Mouse (Mus musculus) embryonic facial prominence, embryonic 12.5 days (tissue): ENCODE data around the gene Cpox. TPM values are rescaled to one million over a fixed set of nuclear protein-coding genes. Genes with fewer than 3 reads are reported as not detected.

Experiments
- ATAC-seq: fragments of 200-750 bp; cut with Nextera tagmentation; 2 replicates; pipeline ENCODE4 v1.8.0; 2017; ENCODE audit not compliant: insufficient number of reproducible peaks, insufficient read depth, low FRiP score, low TSS enrichment
- H3K27ac ChIP-seq: fragments of 300-500 bp; sonication (generic); 2 replicates; pipeline ENCODE4 v1.5.1; 2016; ENCODE audit warnings: mild to moderate bottlenecking
- H3K27me3 ChIP-seq: fragments of 300-500 bp; sonication (generic); 2 replicates; pipeline ENCODE4 v1.6.1; 2016; ENCODE audit warnings: mild to moderate bottlenecking, moderate library complexity
- H3K36me3 ChIP-seq: fragments of 300-500 bp; sonication (generic); 2 replicates; pipeline ENCODE4 v1.6.1; 2016; ENCODE audit warnings: mild to moderate bottlenecking
- H3K4me1 ChIP-seq: fragments of 300-500 bp; sonication (generic); 2 replicates; pipeline ENCODE4 v1.6.1; 2016
- H3K4me2 ChIP-seq: fragments of 300-500 bp; sonication (generic); replicated peaks from 2 replicates; pipeline ENCODE4 v1.6.1; 2016; ENCODE audit warnings: mild to moderate bottlenecking, moderate library complexity
- H3K4me3 ChIP-seq: fragments of 300-500 bp; sonication (generic); 2 replicates; pipeline ENCODE4 v1.5.1; 2016; ENCODE audit warnings: mild to moderate bottlenecking
- H3K9ac ChIP-seq: fragments of 300-500 bp; sonication (generic); 2 replicates; pipeline ENCODE4 v1.6.1; 2016; ENCODE audit warnings: mild to moderate bottlenecking, moderate library complexity
- H3K9me3 ChIP-seq: fragments of 300-500 bp; sonication (generic); 2 replicates; pipeline ENCODE4 v1.6.1; 2016; ENCODE audit warnings: mild to moderate bottlenecking, moderate library complexity
- WGBS: fragments of 180-500 bp; shearing (Covaris S2); methylation state at CpG from one replicate; pipeline ENCODE4 v1.1.7; 2016; 5-methylcytosine and 5-hydroxymethylcytosine counted together
- microRNA-seq: library from miRNA; unstranded; fragments of <30 nt; microRNA quantifications from one replicate; pipeline ENCODE4, GENCODE M21; 2017
- polyA plus RNA-seq: library from polyadenylated mRNA; unstranded; fragments of >200 nt; fragmentation: Nextera tagmentation; extraction: Ambion mirVana; gene quantifications from 2 replicates; pipeline ENCODE4 v1.2.1, GENCODE M21; 2016

Gene Cpox
- polyA plus RNA-seq, 1 experiment from 2014 or later: 21.8 TPM

GRCm38 (mm10) chr16:58727477-58728131 is 57.5 kb downstream of the Cpox start, which contains the start of gene Cldnd1:
Cldnd1 (plus strand) TSS chr16:58727910.
- peaks cover 23% of the 10 kb centered on the region for H3K36me3 ChIP-seq
- H3K4me3 ChIP-seq: peak within 1 kb of the TSS; percentile 78
- H3K9me3 ChIP-seq: no peaks in the 10 kb centered on the region
- H3K27me3 ChIP-seq: no peaks in the 10 kb centered on the region
- peak within 1 kb of the TSS; percentile 65 for H3K4me2 ChIP-seq
- peak within 1 kb of the TSS; percentile 83 for H3K9ac ChIP-seq
- peak; percentile 100 for ATAC-seq
- 2% methylated on average over 35 of the region's 35 CpGs for WGBS
- H3K4me1 ChIP-seq: peaks cover 6% of the 10 kb centered on the region
- H3K27ac ChIP-seq: peak within 1 kb of the TSS; percentile 86

GRCm38 (mm10) chr16:58728176-58728671 is 58.1 kb downstream of the Cpox start:
- Histone ChIP-seq H3K36me3 (peaks cover 29% of the 10 kb centered on the region), H3K27ac (peak overlapping the region; percentile 86), H3K4me1 (peaks cover 6% of the 10 kb centered on the region), H3K9ac (peak overlapping the region; percentile 83), H3K4me2 (peak overlapping the region; percentile 65), H3K4me3 (peak overlapping the region; percentile 78), H3K27me3 (no peaks in the 10 kb centered on the region), H3K9me3 (no peaks in the 10 kb centered on the region)
- WGBS: under 1% methylated on average over 25 of the region's 31 CpGs
- peak; percentile 93 for ATAC-seq

GRCm38 (mm10) chr16:58738205-58738604 is 68.1 kb downstream of the Cpox start:
- H3K4me3 ChIP-seq: no peak overlapping the region
- no peaks in the 10 kb centered on the region for H3K4me1 ChIP-seq
- 72% methylated on average over 4 of the region's 4 CpGs for WGBS
- H3K36me3 ChIP-seq: peaks cover 20% of the 10 kb centered on the region
- no peak overlapping the region for H3K9ac ChIP-seq
- H3K4me2 ChIP-seq: no peak overlapping the region
- H3K27ac ChIP-seq: no peak overlapping the region
- ATAC-seq: no peak
- H3K27me3 ChIP-seq: no peaks in the 10 kb centered on the region
- no peaks in the 10 kb centered on the region for H3K9me3 ChIP-seq

- Histone ChIP-seq H3K27me3 (no peaks in the 10 kb centered on the region), H3K36me3 (peaks cover 16% of the 10 kb centered on the region), H3K4me1 (no peaks in the 10 kb centered on the region), H3K4me2 (no peak overlapping the region), H3K9ac (no peak overlapping the region), H3K4me3 (no peak overlapping the region), H3K27ac (no peak overlapping the region), H3K9me3 (no peaks in the 10 kb centered on the region)
- ATAC-seq: no peak
- 100% methylated on average over 1 of the region's 1 CpGs for WGBS
These were observed 68.7 kb downstream of the Cpox start for GRCm38 (mm10) chr16:58738800-58739199.

GRCm38 (mm10) chr16:58740751-58741150 is 70.7 kb downstream of the Cpox start:
- Histone ChIP-seq H3K4me2 (no peak overlapping the region), H3K4me1 (no peaks in the 10 kb centered on the region), H3K36me3 (0 out of 2 replicates have a peak, but pooled peaks cover 1% of the 10 kb centered on the region), H3K27ac (no peak overlapping the region), H3K27me3 (no peaks in the 10 kb centered on the region), H3K9me3 (no peaks in the 10 kb centered on the region), H3K9ac (no peak overlapping the region), H3K4me3 (no peak overlapping the region)
- 94% methylated on average over 5 of the region's 5 CpGs for WGBS
- ATAC-seq: no peak

GRCm38 (mm10) chr16:58746715-58747114 is 76.6 kb downstream of the Cpox start:
- no peaks in the 10 kb centered on the region for H3K27me3 ChIP-seq
- no peaks in the 10 kb centered on the region for H3K4me1 ChIP-seq
- 63% methylated on average over 4 of the region's 4 CpGs for WGBS
- no peak for ATAC-seq
- H3K9ac ChIP-seq: no peak overlapping the region
- no peaks in the 10 kb centered on the region for H3K9me3 ChIP-seq
- no peaks in the 10 kb centered on the region for H3K36me3 ChIP-seq
- no peak overlapping the region for H3K4me2 ChIP-seq
- H3K27ac ChIP-seq: no peak overlapping the region
- no peak overlapping the region for H3K4me3 ChIP-seq

- Histone ChIP-seq H3K9ac (no peak overlapping the region), H3K4me3 (no peak overlapping the region), H3K36me3 (no peaks in the 10 kb centered on the region), H3K27me3 (no peaks in the 10 kb centered on the region), H3K4me1 (no peaks in the 10 kb centered on the region), H3K27ac (no peak overlapping the region), H3K9me3 (no peaks in the 10 kb centered on the region), H3K4me2 (no peak overlapping the region)
- ATAC-seq: no peak
- 25% methylated on average over 1 of the region's 1 CpGs for whole genome bisulfite sequencing
These were observed 81.2 kb downstream of the Cpox start for GRCm38 (mm10) chr16:58751314-58751713.

- Histone ChIP-seq H3K27ac (no peak overlapping the region), H3K9ac (no peak overlapping the region), H3K4me1 (no peaks in the 10 kb centered on the region), H3K27me3 (no peaks in the 10 kb centered on the region), H3K4me2 (no peak overlapping the region), H3K9me3 (no peaks in the 10 kb centered on the region), H3K4me3 (no peak overlapping the region), H3K36me3 (no peaks in the 10 kb centered on the region)
- ATAC-seq: no peak
These were observed 86.1 kb downstream of the Cpox start for GRCm38 (mm10) chr16:58756191-58756590.

GRCm38 (mm10) chr16:58763076-58763475 is 93.0 kb downstream of the Cpox start, which contains the start of gene Olfr172:
Olfr172 (minus strand) TSS chr16:58763176.
- ATAC-seq: no peak
- 84% methylated on average over 1 of the region's 1 CpGs for WGBS
- no peak within 1 kb of the TSS for H3K4me3 ChIP-seq

More at GRCm38 (mm10) chr16:58763076-58763475, 93.0 kb downstream of the Cpox start, which contains the start of gene Olfr172:
- Histone ChIP-seq H3K9ac (no peak within 1 kb of the TSS), H3K36me3 (no peaks in the 10 kb centered on the region), H3K27ac (no peak within 1 kb of the TSS), H3K4me2 (no peak within 1 kb of the TSS), H3K9me3 (no peaks in the 10 kb centered on the region), H3K27me3 (no peaks in the 10 kb centered on the region), H3K4me1 (no peaks in the 10 kb centered on the region)

Small RNA genes lying within 50 kb of the gene (microRNA-seq; reads per million reads assigned to microRNA genes)
- not detected for gene Gm27564

Other genes with a start within 250 kb of the Cpox start
- gene St3gal6, start 146.0 kb upstream of the Cpox start, polyA plus RNA-seq: 8.7 and 10.2 TPM in 2 replicates
- not detected in 2 replicates for gene Gm813, start 53.3 kb upstream of the Cpox start, polyA plus RNA-seq
- not detected in 2 replicates for gene E330017A01Rik, start 31.6 kb upstream of the Cpox start, polyA plus RNA-seq
- gene Gpr15, start 48.8 kb downstream of the Cpox start, polyA plus RNA-seq: not detected in 2 replicates
- 117 and 121 TPM in 2 replicates for gene Cldnd1, start 57.6 kb downstream of the Cpox start, polyA plus RNA-seq
- not detected in 2 replicates for gene Olfr172, start 92.9 kb downstream of the Cpox start, polyA plus RNA-seq
- gene Olfr173, start 130.0 kb downstream of the Cpox start, polyA plus RNA-seq: 0.09 TPM in 1 of 2 replicates, not detected in the other
- gene Olfr175-ps1, start 156.5 kb downstream of the Cpox start, polyA plus RNA-seq: not detected in 2 replicates
- not detected in 2 replicates for gene Olfr177, start 204.5 kb downstream of the Cpox start, polyA plus RNA-seq
- gene Olfr178, start 221.8 kb downstream of the Cpox start, polyA plus RNA-seq: not detected in 2 replicates